Mouse (Mus musculus): ENCODE measurements around the gene Acsm3. TPM values are rescaled to one million over a fixed set of nuclear protein-coding genes. Genes with fewer than 3 reads are reported as not detected.

The Acsm3 gene
- 0.13 and 0.39 TPM in 2 replicates for polyA plus RNA-seq (2015; fragmentation: Nextera tagmentation; extraction: Ambion mirVana)

DNA sequence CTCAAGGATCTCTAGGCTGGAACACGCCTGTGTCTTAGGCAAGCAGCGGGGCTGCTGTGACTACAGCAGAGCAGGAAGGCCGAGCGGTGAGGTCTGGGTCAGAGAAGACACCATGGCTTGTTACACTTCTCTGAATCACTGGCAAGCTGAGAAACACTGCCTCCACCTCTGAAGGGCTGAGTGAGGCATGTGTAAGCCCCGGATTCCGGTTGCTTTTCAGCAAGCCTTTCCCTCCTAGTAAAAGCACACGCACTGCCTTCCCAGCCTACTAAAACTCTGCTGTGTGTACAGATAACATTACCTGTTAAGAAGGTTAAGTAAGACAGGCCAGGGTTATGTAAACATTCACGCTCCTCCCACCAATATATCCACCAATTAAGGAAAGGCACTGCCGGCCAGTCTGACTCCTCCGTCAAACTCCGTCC is at the start of gene Acsm3:
Acsm3 (plus strand) TSS at position 397 of the 425 bp plus-strand sequence.

DNA sequence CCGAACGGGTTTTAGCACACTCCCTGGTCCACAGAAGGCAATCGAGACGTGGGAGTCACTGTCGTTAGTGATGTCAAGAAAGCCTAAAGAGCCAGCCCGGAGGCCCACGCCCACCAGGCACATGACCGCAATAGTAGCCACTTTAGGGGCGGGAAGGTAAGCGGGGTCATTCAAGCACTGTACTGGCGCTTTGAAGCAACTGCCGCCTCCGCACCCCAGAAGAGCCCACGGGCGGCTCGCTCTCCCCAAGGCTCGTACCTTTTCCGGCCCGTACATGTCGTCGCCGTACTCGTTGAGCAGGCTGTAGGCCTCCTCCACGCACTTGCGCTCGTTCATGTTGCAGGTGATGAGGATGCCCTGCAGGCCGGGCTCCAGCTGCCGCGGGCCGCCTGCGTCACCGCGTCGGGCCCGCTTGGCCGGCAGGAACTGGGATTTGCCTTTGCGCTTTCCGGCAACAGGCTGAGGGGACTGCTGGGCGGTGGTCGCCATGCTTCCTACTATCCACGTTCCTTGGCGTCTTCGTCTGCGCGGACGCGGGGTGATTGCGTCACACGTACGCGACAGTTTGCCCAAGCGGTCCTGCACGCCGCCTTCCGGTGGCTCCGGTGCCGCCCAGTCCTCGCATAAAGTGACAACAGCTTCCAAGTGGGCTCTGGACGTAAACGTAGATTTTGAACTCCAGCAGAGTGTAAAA is 40.3 kb upstream of the Acsm3 start, which contains the start of gene Thumpd1:
Thumpd1 (minus strand) TSS at position 546 of the 694 bp plus-strand sequence.

GRCm38 (mm10) chr7:119793586-119794250 is 33.0 kb downstream of the Acsm3 start, which contains the start of the genes Rexo5 and Eri2:
TSS of gene Rexo5 (plus strand) at chr7:119794006.
TSS of gene Eri2 (minus strand) at chr7:119794058.

Other genes starting within 250 kb of the Acsm3 start
- not detected in 2 replicates for gene Acsm5, start 241.5 kb upstream of the Acsm3 start, polyA plus RNA-seq (2015; fragmentation: Nextera tagmentation; extraction: Ambion mirVana)
- not detected in 2 replicates for gene Pdilt, start 237.4 kb upstream of the Acsm3 start, polyA plus RNA-seq (2015; fragmentation: Nextera tagmentation; extraction: Ambion mirVana)
- not detected in 2 replicates for gene Acsm2, start 206.6 kb upstream of the Acsm3 start, polyA plus RNA-seq (2015; fragmentation: Nextera tagmentation; extraction: Ambion mirVana)
- not detected in 2 replicates for gene Acsm1, start 153.9 kb upstream of the Acsm3 start, polyA plus RNA-seq (2015; fragmentation: Nextera tagmentation; extraction: Ambion mirVana)
- not detected in 2 replicates for gene Acsm4, start 70.9 kb upstream of the Acsm3 start, polyA plus RNA-seq (2015; fragmentation: Nextera tagmentation; extraction: Ambion mirVana)
- 33.0 and 34.7 TPM in 2 replicates for gene Thumpd1, start 40.1 kb upstream of the Acsm3 start, polyA plus RNA-seq (2015; fragmentation: Nextera tagmentation; extraction: Ambion mirVana)
- 10.0 and 13.5 TPM in 2 replicates for gene Rexo5, start 33.1 kb downstream of the Acsm3 start, polyA plus RNA-seq (2015; fragmentation: Nextera tagmentation; extraction: Ambion mirVana)
- 12.2 and 12.6 TPM in 2 replicates for gene Eri2, start 33.1 kb downstream of the Acsm3 start, polyA plus RNA-seq (2015; fragmentation: Nextera tagmentation; extraction: Ambion mirVana)
- 4.4 and 5.9 TPM in 2 replicates for gene Lyrm1, start 134.9 kb downstream of the Acsm3 start, polyA plus RNA-seq (2015; fragmentation: Nextera tagmentation; extraction: Ambion mirVana)
- gene Dcun1d3, start 135.4 kb downstream of the Acsm3 start, polyA plus RNA-seq (2015; fragmentation: Nextera tagmentation; extraction: Ambion mirVana), result 2.8 and 3.9 TPM in 2 replicates

Data from spleen, postnatal 0 days (tissue).